Mouse (Mus musculus): ENCODE data around the gene Atp2c2. TPM values are rescaled to one million over a fixed set of nuclear protein-coding genes. Genes with fewer than 3 reads are reported as not detected.

Gene Atp2c2
- total RNA-seq, 2 experiments from 2014 or later = not detected

Other genes with a start within 250 kb of the Atp2c2 start
- gene Slc38a8, start 198.3 kb upstream of the Atp2c2 start, total RNA-seq (2021) = not detected
- gene Mbtps1, start 141.3 kb upstream of the Atp2c2 start, total RNA-seq (2021) = 10 to 100 TPM; 81.4 to 84.9 TPM
- gene Hsdl1, start 124.8 kb upstream of the Atp2c2 start, total RNA-seq (2021) = 10 to 100 TPM; 17.9 to 19.3 TPM
- not detected for gene Dnaaf1, start 124.8 kb upstream of the Atp2c2 start, total RNA-seq (2021)
- 1 to 10 TPM; 5.8 to 6.1 TPM for gene Taf1c, start 94.8 kb upstream of the Atp2c2 start, total RNA-seq (2021)
- not detected for gene Adad2, start 87.3 kb upstream of the Atp2c2 start, total RNA-seq (2021)
- under 1 TPM; 0.17 to 0.29 TPM for gene Kcng4, start 64.3 kb upstream of the Atp2c2 start, total RNA-seq (2021)
- gene Wfdc1, start 33.6 kb upstream of the Atp2c2 start, total RNA-seq (2021) = 10 to 100 TPM; 56.9 to 59.7 TPM
- 1 to 10 TPM; 6.4 to 7.8 TPM for gene Tldc1, start 78.4 kb downstream of the Atp2c2 start, total RNA-seq (2021)
- 10 to 100 TPM; 68.5 to 82.9 TPM for gene Cotl1, start 140.5 kb downstream of the Atp2c2 start, total RNA-seq (2021)
- gene Klhl36, start 162.3 kb downstream of the Atp2c2 start, total RNA-seq (2021) = 1 to 10 TPM; 4.0 to 4.8 TPM
- 10 to 100 TPM; 70.5 to 75.0 TPM for gene Usp10, start 210.4 kb downstream of the Atp2c2 start, total RNA-seq (2021)
- gene Gm20388, start 210.8 kb downstream of the Atp2c2 start, total RNA-seq (2021) = 10 to 100 TPM; 12.8 to 22.8 TPM